ENCODE assay signal across 29 mouse cellular contexts in genomic region chr9:4605354-4605753, GRCm38 (mm10).
DNase-seq lines count a peak whose midpoint lies in the region; ATAC-seq lines count a peak whose summit lies in the region.
"Had no signal": no experiment of that assay in that cellular context is flagged by ENCODE, and none has a peak within 500 bp of the region (broad histone marks: within the 10 kb centered on the region; RNA-seq: fewer than 3 reads in every experiment).

No protein-coding gene starts in this region.

- no peak overlapping the region for H3K9ac ChIP-seq in forebrain, embryonic 14.5 days (ENCODE audit: low read length)
- H3K9ac ChIP-seq in forebrain, embryonic 11.5 days (ENCODE audit: low read length) = no peak overlapping the region
- no peak overlapping the region for H3K9ac ChIP-seq in hindbrain, embryonic 13.5 days
- H3K9ac ChIP-seq: embryonic facial prominence, embryonic 12.5 days; forebrain, embryonic 12.5 days; hindbrain, embryonic 14.5 days; limb, embryonic 13.5 days; lung, embryonic 15.5 days; midbrain, embryonic 15.5 days; neural tube, embryonic 12.5 days had no signal

- no peak overlapping the region for H3K27ac ChIP-seq in forebrain, embryonic 14.5 days (ENCODE audit: low read depth, low read length)
- no peak overlapping the region for H3K27ac ChIP-seq in forebrain, embryonic 11.5 days (ENCODE audit: low read depth, low read length)
- H3K27ac ChIP-seq in hindbrain, embryonic 13.5 days = no peak overlapping the region
- H3K27ac ChIP-seq: embryonic facial prominence, embryonic 12.5 days; forebrain, embryonic 12.5 days; hindbrain, embryonic 14.5 days; left cerebral cortex, adult 2 months; limb, embryonic 13.5 days; lung, embryonic 15.5 days; midbrain, embryonic 10.5 days; midbrain, embryonic 15.5 days; neural tube, embryonic 12.5 days had no signal

- H3K4me2 ChIP-seq in forebrain, embryonic 14.5 days (ENCODE audit: low read length) = no peak overlapping the region
- H3K4me2 ChIP-seq in forebrain, embryonic 11.5 days (ENCODE audit: low read depth, low read length, severe bottlenecking) = no peak overlapping the region
- no peak overlapping the region for H3K4me2 ChIP-seq in hindbrain, embryonic 13.5 days
- H3K4me2 ChIP-seq: embryonic facial prominence, embryonic 12.5 days; forebrain, embryonic 12.5 days; heart, embryonic 11.5 days; hindbrain, embryonic 14.5 days; limb, embryonic 13.5 days; liver, embryonic 11.5 days; lung, embryonic 15.5 days; midbrain, embryonic 15.5 days; neural tube, embryonic 12.5 days had no signal

- no peaks in the 10 kb centered on the region for H3K4me1 ChIP-seq in forebrain, embryonic 14.5 days (ENCODE audit: control insufficient read depth, insufficient read depth, low read length)
- H3K4me1 ChIP-seq in forebrain, embryonic 11.5 days (replicated peaks; ENCODE audit: control insufficient read depth, insufficient read depth, low read length) = no peaks in the 10 kb centered on the region
- no peaks in the 10 kb centered on the region for H3K4me1 ChIP-seq in hindbrain, embryonic 13.5 days (replicated peaks)
- H3K4me1 ChIP-seq: embryonic facial prominence, embryonic 12.5 days; forebrain, embryonic 12.5 days; limb, embryonic 13.5 days; lung, embryonic 15.5 days; midbrain, embryonic 10.5 days; midbrain, embryonic 15.5 days; neural tube, embryonic 12.5 days had no signal

- no peaks in the 10 kb centered on the region for H3K27me3 ChIP-seq in forebrain, embryonic 14.5 days (replicated peaks; ENCODE audit: control insufficient read depth, insufficient read depth, low read length)
- H3K27me3 ChIP-seq in forebrain, embryonic 11.5 days (ENCODE audit: control insufficient read depth, insufficient read depth, low read length) = no peaks in the 10 kb centered on the region
- H3K27me3 ChIP-seq in hindbrain, embryonic 13.5 days = no peaks in the 10 kb centered on the region
- H3K27me3 ChIP-seq: embryonic facial prominence, embryonic 12.5 days; forebrain, embryonic 12.5 days; limb, embryonic 13.5 days; lung, embryonic 15.5 days; midbrain, embryonic 15.5 days; neural tube, embryonic 12.5 days had no signal

- no peaks in the 10 kb centered on the region for H3K9me3 ChIP-seq in forebrain, embryonic 14.5 days (replicated peaks; ENCODE audit: control insufficient read depth, low read length)
- H3K9me3 ChIP-seq in forebrain, embryonic 11.5 days (ENCODE audit: control insufficient read depth, low read length) = no peaks in the 10 kb centered on the region
- no peaks in the 10 kb centered on the region for H3K9me3 ChIP-seq in hindbrain, embryonic 13.5 days
- H3K9me3 ChIP-seq: embryonic facial prominence, embryonic 12.5 days; forebrain, embryonic 12.5 days; limb, embryonic 13.5 days; lung, embryonic 15.5 days; midbrain, embryonic 10.5 days; midbrain, embryonic 15.5 days; neural tube, embryonic 12.5 days had no signal

- no peak overlapping the region for H3K4me3 ChIP-seq in forebrain, embryonic 14.5 days (ENCODE audit: low read depth, low read length)
- no peak overlapping the region for H3K4me3 ChIP-seq in forebrain, embryonic 11.5 days (ENCODE audit: low read depth, low read length)
- H3K4me3 ChIP-seq in hindbrain, embryonic 13.5 days = no peak overlapping the region
- H3K4me3 ChIP-seq: embryonic facial prominence, embryonic 12.5 days; erythroblast, embryonic 14.5 days; forebrain, embryonic 12.5 days; left cerebral cortex, adult 2 months; limb, embryonic 13.5 days; lung, embryonic 15.5 days; midbrain, embryonic 10.5 days; midbrain, embryonic 15.5 days; neural tube, embryonic 12.5 days had no signal

- ATAC-seq in forebrain, embryonic 14.5 days = no peak
- no peak; the same call in 1 of the 2 replicates for ATAC-seq in forebrain, embryonic 11.5 days (replicated peaks; ENCODE audit: low FRiP score)
- ATAC-seq in hindbrain, embryonic 13.5 days (ENCODE audit: low FRiP score) = no peak
- ATAC-seq: CD4-positive, CD25-positive, alpha-beta regulatory T cell, adult 4 months; midbrain, embryonic 15.5 days had no signal

- 69% methylated on average over 3 of the region's 3 CpGs for WGBS in forebrain, embryonic 14.5 days
- 83% methylated on average over 3 of the region's 3 CpGs for WGBS in forebrain, embryonic 11.5 days
- 67% methylated on average over 3 of the region's 3 CpGs for WGBS in hindbrain, embryonic 13.5 days

- H3K36me3 ChIP-seq in forebrain, embryonic 14.5 days (ENCODE audit: control insufficient read depth, insufficient read depth, low read length) = no peaks in the 10 kb centered on the region
- H3K36me3 ChIP-seq in forebrain, embryonic 11.5 days (ENCODE audit: control insufficient read depth, insufficient read depth, low read length) = no peaks in the 10 kb centered on the region
- H3K36me3 ChIP-seq in hindbrain, embryonic 13.5 days = no peaks in the 10 kb centered on the region
- H3K36me3 ChIP-seq: embryonic facial prominence, embryonic 12.5 days; forebrain, embryonic 12.5 days; limb, embryonic 13.5 days; lung, embryonic 15.5 days; midbrain, embryonic 10.5 days; midbrain, embryonic 15.5 days; neural tube, embryonic 12.5 days had no signal

- peak; percentile 22 for DNase-seq in forebrain, embryonic 14.5 days (ENCODE audit: low spot score)
- DNase-seq in forebrain, embryonic 11.5 days (ENCODE audit: low spot score) = no peak
- DNase-seq in brain, adult 2 months (ENCODE audit: low read depth, low spot score) = peak; percentile 80
- DNase-seq in cerebellum, adult 18-20 months = peak; percentile 50 to 63
- peak; percentile 16 to 33 for DNase-seq in cerebellum, postnatal 10 days
- no peak for DNase-seq in layer of hippocampus, postnatal 10 days (ENCODE audit: low spot score in 2 of 2)
- DNase-seq: adrenal gland, postnatal 14 days; gastrocnemius, postnatal 25 days; heart, adult 18-20 months; heart, postnatal 36 days; kidney, adult 11 months; kidney, postnatal 14 days; spleen, adult 18-20 months; thymus, adult 18-20 months; thymus, postnatal 25 days had no signal

Comparison
In these comparisons a context has a peak if more than half of its experiments do, and no peak if none do; other contexts are left out.
1. DNase-seq: peak in forebrain, embryonic 14.5 days (single experiment), brain, adult 2 months (single experiment), cerebellum, adult 18-20 months (2 of 2) and cerebellum, postnatal 10 days (2 of 2); none in forebrain, embryonic 11.5 days (single experiment) and layer of hippocampus, postnatal 10 days (0 of 2).